Mouse (Mus musculus): ENCODE results near the gene Rpl3l. TPM values are rescaled to one million over a fixed set of nuclear protein-coding genes. Genes with fewer than 3 reads are reported as not detected.

The Rpl3l gene
- 0.64 TPM for polyA plus RNA-seq (2014; fragmentation: Illumina TruSeq; extraction: RNeasy Lipid Tissue Mini Kit (QIAGEN cat#74804); ENCODE audit: low read depth, low replicate concordance)

DNA sequence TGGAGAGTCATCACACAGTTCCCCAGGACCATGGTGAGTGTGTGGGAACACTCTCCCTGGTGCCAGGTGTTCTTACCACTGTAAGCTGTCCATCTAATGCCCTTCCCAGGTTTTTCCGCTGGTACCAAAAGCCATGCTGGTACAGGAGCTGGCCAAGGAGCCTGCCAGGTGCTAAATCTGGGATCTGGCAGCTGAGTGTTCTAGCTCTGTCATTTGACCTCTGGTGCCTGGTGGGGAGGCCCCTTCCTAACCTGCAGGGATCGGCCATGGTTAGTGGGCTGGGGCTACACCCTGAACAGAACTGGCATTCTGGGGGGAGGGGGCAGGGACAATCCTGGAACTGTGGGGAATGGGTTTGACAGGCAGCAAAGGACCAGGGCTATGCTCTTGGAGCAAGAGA is at the start of gene Rpl3l:
Rpl3l (plus strand) TSS at position 203 of the 400 bp plus-strand sequence.

DNA sequence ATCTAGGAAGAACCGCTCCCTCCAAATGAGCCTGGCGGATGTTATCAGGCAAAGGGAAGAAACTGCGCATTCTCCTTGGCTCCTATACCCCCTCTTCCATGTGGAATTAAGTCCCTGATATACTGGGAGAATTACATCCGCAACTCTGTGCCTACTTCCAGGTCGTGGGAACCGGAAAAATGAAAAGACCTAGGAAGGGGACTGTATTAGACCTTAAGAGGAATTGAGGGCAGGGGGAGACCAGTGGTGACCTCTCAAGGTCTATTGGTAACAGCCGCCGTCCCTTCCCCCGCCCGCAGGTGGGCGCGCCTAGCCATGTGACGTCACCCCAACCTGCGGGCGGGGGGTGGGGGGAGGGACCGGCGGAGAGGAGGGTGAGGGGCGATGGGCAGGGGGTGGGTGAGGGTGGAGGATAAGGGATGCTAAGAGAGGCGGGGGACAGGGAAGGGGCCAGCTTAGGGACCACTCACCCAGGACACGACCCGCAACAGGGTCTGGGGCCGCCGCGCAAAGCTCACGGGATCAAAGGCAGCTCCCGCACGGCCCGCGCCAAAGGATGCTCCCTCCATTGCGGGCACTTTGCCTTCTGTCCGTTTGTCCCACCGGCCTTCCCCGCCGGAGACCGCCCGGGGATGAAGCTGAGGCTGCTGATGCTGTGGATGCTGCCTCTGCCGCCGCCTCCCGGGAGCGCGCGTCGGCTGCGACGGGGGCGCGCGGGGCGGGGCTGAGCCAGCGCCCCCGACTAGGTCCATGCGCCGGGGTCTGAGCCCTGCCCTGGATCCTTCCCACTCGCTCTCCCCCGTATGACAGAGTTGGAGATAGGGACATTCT is 38.2 kb upstream of the Rpl3l start, which contains the start of gene Syngr3:
Syngr3 (minus strand) TSS at position 705 of the 831 bp plus-strand sequence.

DNA sequence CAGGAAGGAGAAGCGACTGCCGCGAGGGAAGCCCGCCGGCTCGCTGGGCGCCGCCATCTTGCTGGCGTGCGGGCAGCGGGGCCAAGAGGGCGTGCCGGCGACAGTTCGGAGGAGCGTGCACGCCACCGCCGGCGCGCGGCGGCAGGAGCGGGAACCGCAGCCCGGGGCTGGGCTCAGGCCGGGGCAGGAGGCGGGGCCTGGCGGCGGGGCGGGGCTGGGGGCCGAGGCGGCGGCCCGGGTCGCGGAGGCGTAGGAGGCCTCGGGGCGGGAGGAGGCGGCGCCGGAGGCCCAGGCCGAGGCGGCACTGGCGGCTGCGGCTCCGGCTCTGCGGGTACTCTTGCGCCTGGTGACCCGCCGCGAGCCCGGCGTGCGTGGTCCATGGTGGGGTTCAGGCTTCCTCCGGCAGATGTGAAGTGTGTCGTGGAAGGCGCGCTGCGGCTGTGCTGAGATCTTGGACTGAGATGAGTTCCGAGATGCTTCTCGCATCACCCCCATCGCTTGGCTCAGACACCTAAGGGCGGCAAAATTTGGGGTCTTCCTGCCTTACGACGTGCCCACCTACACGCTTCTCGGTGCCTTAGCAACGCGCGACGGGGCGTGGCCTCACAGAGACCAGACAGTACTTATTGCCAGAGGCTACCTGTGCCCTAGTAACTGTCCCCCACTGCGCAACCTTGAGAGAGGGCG is 31.5 kb upstream of the Rpl3l start, which contains the start of the genes Gfer and Noxo1:
Gfer (minus strand) TSS at position 146 of the 687 bp plus-strand sequence.
Noxo1 (plus strand) TSS at position 224 of the 687 bp plus-strand sequence.

DNA sequence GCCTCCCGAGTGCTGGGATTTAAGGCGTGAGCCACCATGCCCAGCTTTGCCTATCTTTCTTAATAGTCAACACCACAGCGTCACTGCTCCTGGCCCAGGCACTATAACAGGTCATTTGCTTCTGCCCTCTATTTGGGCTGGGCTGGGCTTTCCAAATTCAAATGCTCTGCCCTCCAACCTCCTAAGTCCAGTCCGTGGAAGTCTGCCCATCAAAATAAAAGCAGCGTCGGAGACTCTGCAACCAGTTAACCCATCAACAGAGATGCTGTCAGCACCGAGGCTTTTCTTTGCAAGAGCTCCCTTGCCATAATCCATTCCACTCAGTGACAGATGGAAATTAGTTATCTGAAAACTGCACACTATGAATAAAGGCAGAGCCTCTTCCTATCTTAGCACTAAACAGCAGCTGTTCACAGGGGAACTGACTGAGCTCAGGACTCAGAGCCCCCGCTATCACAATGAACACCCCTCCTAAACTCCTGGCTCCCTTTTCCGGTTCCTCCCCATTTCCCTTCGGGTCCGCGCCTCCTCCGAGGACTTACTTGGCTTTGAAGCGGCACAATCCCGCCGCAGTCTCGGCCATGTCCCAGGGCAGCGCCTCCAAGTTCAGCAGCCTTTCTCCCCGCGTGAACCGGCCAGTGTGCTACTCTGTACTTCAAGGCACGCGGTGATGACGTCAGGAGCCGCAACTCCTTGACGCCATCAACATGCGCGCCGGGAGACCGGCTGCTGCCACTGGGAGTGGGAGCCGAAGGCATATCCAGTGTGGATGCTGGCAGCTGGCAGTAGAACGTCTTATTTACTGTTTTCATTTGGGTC is 20.4 kb upstream of the Rpl3l start, which contains the start of gene Tbl3:
Tbl3 (minus strand) TSS at position 679 of the 819 bp plus-strand sequence.

DNA sequence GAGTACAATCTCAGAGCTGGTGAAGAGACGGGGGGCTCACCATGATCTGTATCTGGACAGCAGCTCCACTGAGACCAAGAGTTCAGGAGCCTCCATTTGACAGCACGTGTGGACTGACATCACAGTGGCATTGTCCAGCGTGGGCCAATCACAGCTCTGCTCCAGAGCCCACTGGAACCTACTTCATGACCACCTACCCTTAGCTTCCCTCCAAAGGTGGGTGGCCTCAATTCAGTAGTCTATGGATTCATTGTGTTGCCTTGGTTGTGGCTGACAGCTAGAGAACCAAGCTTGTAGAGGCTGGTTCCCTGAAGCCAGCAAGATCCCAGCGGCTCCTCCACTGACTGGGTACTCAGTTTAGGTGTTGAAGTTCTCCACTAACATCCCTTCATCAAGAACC is 9.7 kb upstream of the Rpl3l start, which contains the start of the genes Rnf151 and Rps2:
Rnf151 (minus strand) TSS at position 121 of the 400 bp plus-strand sequence.
Rps2 (plus strand) TSS at position 174 of the 400 bp plus-strand sequence.

DNA sequence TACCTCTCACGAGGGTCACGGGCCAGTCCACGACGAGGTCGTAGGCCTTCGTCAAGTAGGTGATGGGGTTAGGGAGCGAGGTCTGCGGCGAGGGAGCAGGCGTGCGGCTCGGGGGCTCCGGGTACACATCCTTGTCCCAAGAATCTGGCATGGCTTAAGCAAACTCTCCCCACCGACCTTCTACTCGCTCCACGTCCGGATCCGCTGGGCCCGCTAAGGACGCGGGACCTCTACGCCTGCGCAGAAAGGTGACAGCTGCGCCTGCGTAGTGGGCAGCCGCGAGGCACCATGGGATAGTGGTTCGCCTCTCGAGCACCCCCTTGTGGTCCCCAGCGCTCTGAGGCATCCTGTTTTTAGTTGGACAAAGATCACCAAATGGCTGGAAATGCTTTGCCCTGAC is 3.4 kb upstream of the Rpl3l start, which contains the start of gene Ndufb10:
Ndufb10 (minus strand) TSS at position 295 of the 400 bp plus-strand sequence.

DNA sequence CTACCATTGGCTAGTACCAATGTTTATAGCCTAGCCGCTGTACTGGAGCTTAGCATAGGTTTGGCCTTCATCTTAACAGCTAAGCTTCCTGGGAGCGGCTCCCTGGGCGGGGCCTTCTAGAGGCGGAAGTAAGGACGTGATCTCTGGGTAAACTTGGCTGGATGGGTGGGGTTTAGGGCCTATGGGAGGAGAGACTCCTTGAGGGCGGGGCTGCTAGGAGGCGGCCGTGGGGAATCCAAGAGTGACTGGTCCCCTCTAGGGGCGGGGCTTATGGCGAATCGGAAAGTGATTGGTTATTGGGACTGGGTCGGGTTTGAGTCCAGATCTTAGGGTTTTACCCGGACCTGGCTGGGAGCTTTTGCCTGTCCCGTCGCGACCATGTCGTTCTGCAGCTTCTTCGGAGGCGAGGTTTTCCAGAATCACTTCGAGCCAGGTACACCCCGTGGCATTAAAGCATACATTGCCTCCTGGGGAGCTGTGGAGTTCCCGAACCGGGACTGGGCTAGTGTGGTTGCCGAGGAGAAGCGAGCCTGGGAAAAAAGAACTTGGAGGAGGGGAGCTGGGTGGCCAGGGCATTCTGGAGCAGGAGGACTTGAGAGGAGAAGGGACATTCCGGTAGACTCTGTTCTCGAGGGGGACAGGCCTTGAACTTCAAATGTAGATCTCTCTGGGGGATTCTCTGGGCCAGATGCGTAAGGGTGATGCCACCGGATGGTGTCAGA is 8.9 kb downstream of the Rpl3l start, which contains the start of gene Msrb1:
Msrb1 (plus strand) TSS at position 313 of the 722 bp plus-strand sequence.

DNA sequence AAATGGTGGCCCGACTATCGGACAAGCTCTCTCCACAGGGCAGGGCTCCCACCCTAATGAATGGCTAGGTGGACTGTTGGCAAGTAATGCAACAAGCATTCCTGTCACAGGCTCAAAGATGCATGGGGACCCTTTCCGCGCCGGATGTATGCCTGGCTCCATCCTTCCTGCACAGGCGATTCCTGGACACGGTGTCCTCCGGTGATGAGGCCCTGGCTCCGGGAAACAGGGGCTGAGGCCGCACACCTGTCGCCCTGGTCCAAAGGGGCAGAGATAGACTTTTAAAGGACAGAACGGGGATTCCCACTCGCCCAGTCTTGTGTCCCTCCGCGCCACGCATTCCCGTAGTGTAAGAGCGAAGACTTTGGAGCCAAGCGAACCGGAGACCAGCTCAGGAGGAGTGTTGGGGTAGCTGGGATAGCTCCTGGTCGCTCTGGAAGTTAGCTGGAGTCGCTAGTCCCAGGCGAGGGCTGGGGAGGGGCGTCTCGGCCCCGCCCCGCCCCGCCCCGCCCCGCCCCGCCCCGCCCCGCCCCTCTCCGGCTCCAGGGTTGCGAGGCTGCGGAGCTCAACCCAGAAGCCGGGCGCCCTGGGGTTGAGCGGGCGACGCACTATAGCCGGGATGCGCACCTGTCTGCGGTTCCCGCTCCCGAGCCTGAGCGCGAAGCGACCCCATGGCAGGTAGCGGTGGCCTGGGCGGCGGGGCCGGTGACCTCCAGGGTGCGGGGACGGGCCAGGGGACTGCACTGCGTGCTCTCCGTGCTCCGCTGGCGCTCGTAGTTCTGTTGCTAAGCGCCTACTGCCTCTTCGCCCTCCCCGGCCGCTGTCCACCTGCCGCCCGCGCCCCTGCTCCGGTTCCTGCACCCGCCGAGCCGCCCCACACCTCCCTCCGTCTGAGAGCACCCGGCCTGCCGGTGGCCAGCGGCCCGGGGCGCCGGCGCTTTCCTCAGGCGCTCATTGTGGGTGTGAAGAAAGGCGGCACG is 25.1 kb downstream of the Rpl3l start, which contains the start of gene Hs3st6:
Hs3st6 (plus strand) TSS at position 574 of the 980 bp plus-strand sequence.

Other genes starting within 250 kb of the Rpl3l start
- 5.9 TPM for gene Mlst8, start 248.7 kb upstream of the Rpl3l start, polyA plus RNA-seq (2014; fragmentation: Illumina TruSeq; extraction: RNeasy Lipid Tissue Mini Kit (QIAGEN cat#74804); ENCODE audit: low read depth, low replicate concordance)
- 1.6 TPM for gene Caskin1, start 239.2 kb upstream of the Rpl3l start, polyA plus RNA-seq (2014; fragmentation: Illumina TruSeq; extraction: RNeasy Lipid Tissue Mini Kit (QIAGEN cat#74804); ENCODE audit: low read depth, low replicate concordance)
- gene Traf7, start 199.9 kb upstream of the Rpl3l start, polyA plus RNA-seq (2014; fragmentation: Illumina TruSeq; extraction: RNeasy Lipid Tissue Mini Kit (QIAGEN cat#74804); ENCODE audit: low read depth, low replicate concordance) = 8.4 TPM
- not detected for gene Rab26, start 193.6 kb upstream of the Rpl3l start, polyA plus RNA-seq (2014; fragmentation: Illumina TruSeq; extraction: RNeasy Lipid Tissue Mini Kit (QIAGEN cat#74804); ENCODE audit: low read depth, low replicate concordance)
- gene Pkd1, start 178.0 kb upstream of the Rpl3l start, polyA plus RNA-seq (2014; fragmentation: Illumina TruSeq; extraction: RNeasy Lipid Tissue Mini Kit (QIAGEN cat#74804); ENCODE audit: low read depth, low replicate concordance) = 10.1 TPM
- 16.9 TPM for gene Tsc2, start 95.2 kb upstream of the Rpl3l start, polyA plus RNA-seq (2014; fragmentation: Illumina TruSeq; extraction: RNeasy Lipid Tissue Mini Kit (QIAGEN cat#74804); ENCODE audit: low read depth, low replicate concordance)
- gene Nthl1, start 95.1 kb upstream of the Rpl3l start, polyA plus RNA-seq (2014; fragmentation: Illumina TruSeq; extraction: RNeasy Lipid Tissue Mini Kit (QIAGEN cat#74804); ENCODE audit: low read depth, low replicate concordance) = 0.47 TPM
- 16.7 TPM for gene Slc9a3r2, start 77.5 kb upstream of the Rpl3l start, polyA plus RNA-seq (2014; fragmentation: Illumina TruSeq; extraction: RNeasy Lipid Tissue Mini Kit (QIAGEN cat#74804); ENCODE audit: low read depth, low replicate concordance)
- gene Npw, start 69.4 kb upstream of the Rpl3l start, polyA plus RNA-seq (2014; fragmentation: Illumina TruSeq; extraction: RNeasy Lipid Tissue Mini Kit (QIAGEN cat#74804); ENCODE audit: low read depth, low replicate concordance) = not detected
- 2.2 TPM for gene Zfp598, start 58.1 kb upstream of the Rpl3l start, polyA plus RNA-seq (2014; fragmentation: Illumina TruSeq; extraction: RNeasy Lipid Tissue Mini Kit (QIAGEN cat#74804); ENCODE audit: low read depth, low replicate concordance)
- 0.76 TPM for gene Syngr3, start 37.9 kb upstream of the Rpl3l start, polyA plus RNA-seq (2014; fragmentation: Illumina TruSeq; extraction: RNeasy Lipid Tissue Mini Kit (QIAGEN cat#74804); ENCODE audit: low read depth, low replicate concordance)
- gene Gfer, start 31.7 kb upstream of the Rpl3l start, polyA plus RNA-seq (2014; fragmentation: Illumina TruSeq; extraction: RNeasy Lipid Tissue Mini Kit (QIAGEN cat#74804); ENCODE audit: low read depth, low replicate concordance) = 9.0 TPM
- gene Noxo1, start 31.6 kb upstream of the Rpl3l start, polyA plus RNA-seq (2014; fragmentation: Illumina TruSeq; extraction: RNeasy Lipid Tissue Mini Kit (QIAGEN cat#74804); ENCODE audit: low read depth, low replicate concordance) = 0.87 TPM
- not detected for gene Tbl3, start 20.2 kb upstream of the Rpl3l start, polyA plus RNA-seq (2014; fragmentation: Illumina TruSeq; extraction: RNeasy Lipid Tissue Mini Kit (QIAGEN cat#74804); ENCODE audit: low read depth, low replicate concordance)
- not detected for gene Rnf151, start 9.8 kb upstream of the Rpl3l start, polyA plus RNA-seq (2014; fragmentation: Illumina TruSeq; extraction: RNeasy Lipid Tissue Mini Kit (QIAGEN cat#74804); ENCODE audit: low read depth, low replicate concordance)
- 403 TPM for gene Rps2, start 9.7 kb upstream of the Rpl3l start, polyA plus RNA-seq (2014; fragmentation: Illumina TruSeq; extraction: RNeasy Lipid Tissue Mini Kit (QIAGEN cat#74804); ENCODE audit: low read depth, low replicate concordance)
- 88.7 TPM for gene Ndufb10, start 3.3 kb upstream of the Rpl3l start, polyA plus RNA-seq (2014; fragmentation: Illumina TruSeq; extraction: RNeasy Lipid Tissue Mini Kit (QIAGEN cat#74804); ENCODE audit: low read depth, low replicate concordance)
- gene Msrb1, start 8.8 kb downstream of the Rpl3l start, polyA plus RNA-seq (2014; fragmentation: Illumina TruSeq; extraction: RNeasy Lipid Tissue Mini Kit (QIAGEN cat#74804); ENCODE audit: low read depth, low replicate concordance) = 6.8 TPM
- not detected for gene Hs3st6, start 25.2 kb downstream of the Rpl3l start, polyA plus RNA-seq (2014; fragmentation: Illumina TruSeq; extraction: RNeasy Lipid Tissue Mini Kit (QIAGEN cat#74804); ENCODE audit: low read depth, low replicate concordance)
- gene Meiob, start 76.5 kb downstream of the Rpl3l start, polyA plus RNA-seq (2014; fragmentation: Illumina TruSeq; extraction: RNeasy Lipid Tissue Mini Kit (QIAGEN cat#74804); ENCODE audit: low read depth, low replicate concordance) = 7.2 TPM
- gene Hagh, start 112.3 kb downstream of the Rpl3l start, polyA plus RNA-seq (2014; fragmentation: Illumina TruSeq; extraction: RNeasy Lipid Tissue Mini Kit (QIAGEN cat#74804); ENCODE audit: low read depth, low replicate concordance) = 14.6 TPM
- gene Fahd1, start 122.5 kb downstream of the Rpl3l start, polyA plus RNA-seq (2014; fragmentation: Illumina TruSeq; extraction: RNeasy Lipid Tissue Mini Kit (QIAGEN cat#74804); ENCODE audit: low read depth, low replicate concordance) = 80.9 TPM
- gene Igfals, start 138.2 kb downstream of the Rpl3l start, polyA plus RNA-seq (2014; fragmentation: Illumina TruSeq; extraction: RNeasy Lipid Tissue Mini Kit (QIAGEN cat#74804); ENCODE audit: low read depth, low replicate concordance) = not detected
- 5.1 TPM for gene Nubp2, start 158.5 kb downstream of the Rpl3l start, polyA plus RNA-seq (2014; fragmentation: Illumina TruSeq; extraction: RNeasy Lipid Tissue Mini Kit (QIAGEN cat#74804); ENCODE audit: low read depth, low replicate concordance)
- 0.47 TPM for gene Spsb3, start 158.8 kb downstream of the Rpl3l start, polyA plus RNA-seq (2014; fragmentation: Illumina TruSeq; extraction: RNeasy Lipid Tissue Mini Kit (QIAGEN cat#74804); ENCODE audit: low read depth, low replicate concordance)
- gene Eme2, start 167.3 kb downstream of the Rpl3l start, polyA plus RNA-seq (2014; fragmentation: Illumina TruSeq; extraction: RNeasy Lipid Tissue Mini Kit (QIAGEN cat#74804); ENCODE audit: low read depth, low replicate concordance) = 3.1 TPM
- gene Mrps34, start 167.3 kb downstream of the Rpl3l start, polyA plus RNA-seq (2014; fragmentation: Illumina TruSeq; extraction: RNeasy Lipid Tissue Mini Kit (QIAGEN cat#74804); ENCODE audit: low read depth, low replicate concordance) = 2.6 TPM
- 6.5 TPM for gene Nme3, start 168.7 kb downstream of the Rpl3l start, polyA plus RNA-seq (2014; fragmentation: Illumina TruSeq; extraction: RNeasy Lipid Tissue Mini Kit (QIAGEN cat#74804); ENCODE audit: low read depth, low replicate concordance)
- gene Mapk8ip3, start 209.2 kb downstream of the Rpl3l start, polyA plus RNA-seq (2014; fragmentation: Illumina TruSeq; extraction: RNeasy Lipid Tissue Mini Kit (QIAGEN cat#74804); ENCODE audit: low read depth, low replicate concordance) = 11.4 TPM
- gene Jpt2, start 232.9 kb downstream of the Rpl3l start, polyA plus RNA-seq (2014; fragmentation: Illumina TruSeq; extraction: RNeasy Lipid Tissue Mini Kit (QIAGEN cat#74804); ENCODE audit: low read depth, low replicate concordance) = 27.1 TPM